Mouse (Mus musculus) cortical plate, adult 2 months (tissue): ENCODE data around the gene Dusp23.

Source experiments
- CTCF ChIP-seq: fragments of 200-500 bp; IDR thresholded peaks from 2 replicates; pipeline ENCODE4 v1.5.1; 2011; ENCODE audit warnings: mild to moderate bottlenecking, control low read depth, low read length; ENCODE audit not compliant: insufficient read depth; ENCODE audit errors: extremely low read depth
- POLR2A ChIP-seq: fragments of 200-500 bp; IDR thresholded peaks from 2 replicates; pipeline ENCODE4 v1.6.1; 2011; ENCODE audit warnings: mild to moderate bottlenecking, low read length, control low read depth; ENCODE audit not compliant: insufficient read depth; ENCODE audit errors: extremely low read depth

DNA sequence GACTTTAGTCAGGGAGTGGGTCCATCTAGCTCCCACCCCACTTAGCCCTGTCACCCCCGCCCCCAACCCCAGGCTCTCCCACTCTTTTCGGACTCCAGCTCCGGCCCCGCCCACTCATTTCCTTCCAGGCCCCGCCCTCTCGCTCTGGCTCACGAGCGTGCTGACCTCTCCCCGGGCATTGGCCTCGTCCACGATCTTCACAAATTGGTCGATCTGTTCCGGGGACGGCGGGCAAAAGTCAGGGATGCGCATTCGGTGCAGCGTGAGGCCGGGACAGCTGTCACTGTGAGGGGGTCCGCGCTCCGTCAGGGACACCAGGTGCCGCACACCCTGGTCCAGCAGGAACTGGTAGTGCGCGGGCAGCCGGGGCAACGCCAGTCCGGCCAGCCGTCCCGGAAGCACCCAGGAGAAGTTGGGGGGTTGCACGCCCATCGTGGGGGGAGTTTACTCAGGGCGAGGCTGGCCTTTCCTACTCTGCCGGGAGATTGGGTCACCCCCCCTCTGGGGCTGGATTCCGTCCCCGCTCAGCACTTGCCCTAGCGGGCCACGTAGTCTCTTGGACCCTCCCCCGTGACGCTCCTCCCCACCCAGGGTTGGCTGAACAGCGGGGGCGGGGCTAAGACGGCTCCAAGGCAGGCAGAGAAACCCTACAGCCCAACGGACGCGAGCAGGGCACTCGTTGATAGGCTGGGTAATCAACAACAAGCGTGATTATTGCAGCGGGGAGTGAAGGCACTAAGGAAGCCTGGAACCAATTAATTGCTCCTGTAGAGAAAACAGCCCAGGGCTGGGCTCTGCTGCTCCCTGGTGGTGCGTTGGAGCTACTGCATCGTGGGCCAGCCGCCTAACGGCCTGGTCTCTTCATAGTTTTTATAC, at the start of gene Dusp23:
- TF ChIP-seq CTCF, result peak; percentile 81
- TF ChIP-seq POLR2A, result peak; percentile 62; the same call in 1 of the 2 replicates
